Mouse (Mus musculus) spleen, postnatal 0 days (tissue): ENCODE results near the gene Cpsf4l. TPM values are rescaled to one million over a fixed set of nuclear protein-coding genes. Genes with fewer than 3 reads are reported as not detected.

Experiments used
- polyA plus RNA-seq: library from polyadenylated mRNA; unstranded; fragments of >200 nt; fragmentation: Nextera tagmentation; extraction: Ambion mirVana; gene quantifications from 2 replicates; pipeline ENCODE4 v1.2.1, GENCODE M21; 2015

Cpsf4l gene
- polyA plus RNA-seq = 0.22 TPM in 1 of 2 replicates, not detected in the other

GRCm38 (mm10) chr11:113709731-113710256 lies at the start of gene Cpsf4l:
TSS of gene Cpsf4l (minus strand) at chr11:113710017.

GRCm38 (mm10) chr11:113751484-113752084 lies 41.8 kb upstream of the Cpsf4l start, which contains the start of gene Cdc42ep4:
TSS of gene Cdc42ep4 (minus strand) at chr11:113751881.

GRCm38 (mm10) chr11:113683957-113684706 lies 25.7 kb downstream of the Cpsf4l start, which contains the start of the genes Fam104a and D11Wsu47e:
TSS of gene Fam104a (minus strand) at chr11:113684155.
TSS of gene D11Wsu47e (plus strand) at chr11:113684412.

GRCm38 (mm10) chr11:113649353-113650210 lies 60.2 kb downstream of the Cpsf4l start, which contains the start of gene Slc39a11:
TSS of gene Slc39a11 (minus strand) at chr11:113650079.

GRCm38 (mm10) chr11:113648690-113649352 lies 61.0 kb downstream of the Cpsf4l start, which contains the start of gene Cog1:
TSS of gene Cog1 (plus strand) at chr11:113649169.

Other genes starting within 250 kb of the Cpsf4l start
- 0.17 and 0.18 TPM in 2 replicates for gene Sstr2, start 90.7 kb downstream of the Cpsf4l start, polyA plus RNA-seq
- gene Cog1, start 60.8 kb downstream of the Cpsf4l start, polyA plus RNA-seq = 12.3 and 14.0 TPM in 2 replicates
- gene Slc39a11, start 59.9 kb downstream of the Cpsf4l start, polyA plus RNA-seq = 11.9 and 13.5 TPM in 2 replicates
- gene Fam104a, start 25.9 kb downstream of the Cpsf4l start, polyA plus RNA-seq = 44.5 and 46.0 TPM in 2 replicates
- 8.5 and 9.3 TPM in 2 replicates for gene D11Wsu47e, start 25.6 kb downstream of the Cpsf4l start, polyA plus RNA-seq
- gene Cdc42ep4, start 41.9 kb upstream of the Cpsf4l start, polyA plus RNA-seq = 27.0 and 28.2 TPM in 2 replicates